Mouse (Mus musculus) heart, postnatal 25 days (tissue): ENCODE data around the gene Vamp9. TPM values are rescaled to one million over a fixed set of nuclear protein-coding genes. Genes with fewer than 3 reads are reported as not detected.

Experiments used
- DNase-seq: peaks from one replicate; pipeline ENCODE4 v3.0.0; 2022; ENCODE audit warnings: low spot score
- intact Hi-C: fragments of 180-260 bp; cut with DNase I; formaldehyde crosslinking; loops from one replicate; pipeline ENCODE4 v1.15.1; 2025
- total RNA-seq, 2 experiments: library from RNA; stranded (reverse); gene quantifications; 2 replicates each; pipeline ENCODE4 v1.2.3; 2021

Gene Vamp9
- total RNA-seq, 2 experiments from 2014 or later: not detected

GRCm38 (mm10) chr5:100000500-100000899 lies 94.4 kb downstream of the Vamp9 start:
- no peak for DNase-seq
- intact Hi-C loops: no loop called here

Other genes with a start within 250 kb of the Vamp9 start
- 1 to 10 TPM; 7.4 to 7.7 TPM for gene Rasgef1b, start 177.2 kb upstream of the Vamp9 start, total RNA-seq
- gene Hnrnpd, start 72.7 kb downstream of the Vamp9 start, total RNA-seq: 10 to 100 TPM; 71.1 to 80.9 TPM
- under 1 TPM; 0.60 to 0.95 TPM for gene 4930524J08Rik, start 72.8 kb downstream of the Vamp9 start, total RNA-seq
- gene Hnrnpdl, start 133.4 kb downstream of the Vamp9 start, total RNA-seq: 10 to 100 TPM; 53.1 to 63.5 TPM
- 1 to 10 TPM; 7.3 to 8.4 TPM for gene Enoph1, start 133.7 kb downstream of the Vamp9 start, total RNA-seq